Mouse (Mus musculus) adipocyte (in vitro differentiated cells): Measurements from ENCODE around the gene Ndufa10.
"Not testable (repeated sequence)": the region's sequence is repeated elsewhere in the genome, so short reads cannot be mapped to it uniquely, and the experiment has no call there.

ENCODE experiments used
- DNase-seq: peaks from one replicate; pipeline ENCODE4 v3.0.0-alpha.2; 2016; ENCODE audit warnings: low spot score

Ndufa10 gene

GRCm38 (mm10) chr1:92473165-92474041 is at the start of gene Ndufa10:
Gene Ndufa10, minus strand, starts transcription at chr1:92473860.
- peak; percentile 95 for DNase-seq

DNA sequence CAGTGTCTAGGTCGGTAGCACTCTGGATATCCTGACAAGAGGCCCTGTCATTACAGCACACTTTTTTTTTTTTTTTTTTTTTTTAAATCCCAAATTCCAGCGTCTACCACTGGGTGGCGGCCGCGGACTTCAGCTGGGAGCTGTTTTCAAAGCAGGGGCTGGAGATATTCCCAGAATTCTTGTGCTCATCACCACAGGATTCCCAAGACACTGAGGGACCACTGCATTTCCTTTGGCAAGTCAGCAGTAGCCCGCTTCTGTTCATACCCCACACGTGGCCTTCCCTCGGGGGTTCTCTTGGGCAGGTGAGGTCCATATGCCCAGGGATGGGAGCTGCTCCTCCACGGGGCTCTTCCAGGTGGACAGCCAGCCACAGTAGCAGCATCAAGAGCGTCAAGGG is 47.7 kb upstream of the Ndufa10 start:
- DNase-seq, result peak; percentile 75

DNA sequence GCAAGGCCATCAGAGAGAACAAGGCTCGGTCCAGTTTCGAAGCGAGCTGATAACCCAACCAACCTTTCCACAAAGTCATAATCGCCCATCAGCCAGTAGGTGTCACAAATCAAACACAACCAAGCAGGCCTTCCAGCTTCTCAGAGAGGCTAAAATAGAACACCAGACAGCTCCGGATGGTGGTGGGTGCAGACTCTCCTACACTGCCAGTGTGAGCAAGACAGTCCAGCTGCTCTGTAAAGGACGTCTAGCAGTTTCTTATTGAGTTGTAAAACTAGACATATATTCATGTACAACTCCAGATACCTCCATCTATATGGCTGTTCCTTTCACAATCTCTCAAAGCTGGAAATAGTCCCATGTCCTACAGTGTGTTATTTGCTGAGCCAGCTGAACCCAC is 45.4 kb upstream of the Ndufa10 start:
- no peak for DNase-seq

- DNase-seq, result no peak
These were observed 44.9 kb upstream of the Ndufa10 start, which contains the start of gene Olfr1414 for GRCm38 (mm10) chr1:92518561-92518960. Gene Olfr1414, minus strand, starts transcription at chr1:92518661.

DNA sequence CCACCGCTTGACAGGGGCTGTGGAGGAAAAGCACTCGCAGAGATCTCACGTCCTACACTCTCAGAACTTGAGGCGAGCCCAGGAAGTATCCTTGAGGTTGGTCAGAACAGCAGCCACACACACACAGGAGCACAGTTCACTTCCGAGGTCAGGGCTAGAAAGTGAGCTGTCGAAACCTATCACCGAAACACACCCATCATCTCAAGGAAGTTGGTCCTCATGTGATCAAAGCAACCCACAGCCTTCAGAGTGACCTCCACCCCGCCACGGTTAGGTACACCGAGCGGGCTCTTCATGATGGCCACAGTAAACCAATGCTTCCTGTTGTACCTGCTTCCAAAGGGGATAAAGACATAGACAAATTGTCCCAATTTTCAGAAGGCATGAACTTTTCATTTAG is 41.7 kb upstream of the Ndufa10 start:
- DNase-seq, result no peak

DNA sequence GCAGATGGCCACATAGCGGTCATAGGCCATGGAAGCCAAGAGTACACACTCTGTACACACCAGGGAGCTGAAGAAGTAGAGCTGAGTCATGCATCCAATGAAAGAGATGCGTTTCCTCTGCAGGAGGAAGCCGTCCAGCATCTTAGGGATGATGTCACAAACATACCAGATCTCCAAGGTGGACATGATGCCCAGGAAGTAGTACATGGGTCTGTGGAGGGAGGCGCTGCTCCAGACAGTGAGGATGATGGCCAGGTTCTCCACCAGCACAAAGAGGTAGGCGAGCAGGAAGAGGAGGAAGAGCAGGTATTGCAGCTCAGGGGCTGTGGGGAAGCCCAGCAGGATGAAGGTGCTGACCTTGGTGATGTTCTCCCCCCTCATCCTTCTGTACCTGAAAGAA is 38.0 kb upstream of the Ndufa10 start:
- not testable (repeated sequence) for DNase-seq

- DNase-seq, result no peak
These were observed 22.3 kb upstream of the Ndufa10 start, which contains the start of gene Olfr1415 for GRCm38 (mm10) chr1:92496001-92496400. Gene Olfr1415, minus strand, starts transcription at chr1:92496101.

DNA sequence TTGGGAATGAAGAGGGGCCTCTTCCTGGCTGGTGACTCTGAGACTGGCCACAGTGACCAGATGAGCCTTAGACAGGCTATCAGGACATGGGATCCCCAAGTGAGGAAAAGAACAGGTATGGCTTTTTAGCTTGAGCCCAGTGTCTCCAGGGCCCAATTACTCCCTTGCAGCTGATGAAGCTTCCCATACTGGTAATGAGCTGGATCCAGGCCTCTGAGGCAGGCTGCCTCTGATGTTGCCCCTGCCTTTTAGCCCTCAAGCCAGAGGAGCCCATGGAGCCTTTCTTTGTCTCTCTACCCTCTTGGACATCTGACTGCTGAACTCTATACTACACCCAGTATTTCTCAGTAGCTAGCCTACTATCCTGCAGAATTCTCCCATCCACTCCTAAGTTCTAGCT is 11.4 kb upstream of the Ndufa10 start, which contains the start of gene Olfr1416:
TSS of gene Olfr1416 (minus strand) at position 101 of the 400 bp plus-strand sequence.
- DNase-seq, result no peak

DNA sequence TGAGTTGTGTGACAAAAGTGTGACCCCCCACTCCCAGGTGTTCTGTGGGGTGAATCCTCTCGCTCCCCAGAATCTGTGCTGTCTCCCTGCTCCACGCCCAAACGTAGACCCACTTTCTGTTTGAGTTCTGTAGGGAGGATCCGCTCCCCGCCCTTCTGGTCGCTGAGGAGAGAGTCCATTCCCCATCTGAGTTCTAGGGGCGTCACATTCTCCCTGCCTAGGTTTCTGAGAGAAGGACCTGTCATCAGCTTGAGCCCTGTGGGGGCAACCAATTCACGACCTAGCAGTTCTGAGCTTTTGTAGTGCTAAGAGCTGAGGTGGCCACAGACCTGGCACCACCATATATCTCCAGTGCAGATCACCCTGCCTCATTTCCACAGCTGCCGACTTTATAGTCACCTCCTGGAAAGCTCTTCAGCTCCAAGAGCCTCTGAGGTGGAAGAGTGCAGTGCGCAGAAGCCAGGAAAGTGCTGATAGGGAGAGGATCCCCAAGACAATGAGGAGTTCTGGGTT is 462 bp upstream of the Ndufa10 start:
- DNase-seq, result no peak

- no peak for DNase-seq
These were observed 4.8 kb downstream of the Ndufa10 start for GRCm38 (mm10) chr1:92468891-92469290.

- DNase-seq, result no peak
These were observed 15.2 kb downstream of the Ndufa10 start for GRCm38 (mm10) chr1:92458416-92458815.

- DNase-seq, result no peak
These were observed 15.9 kb downstream of the Ndufa10 start for GRCm38 (mm10) chr1:92457758-92458157.

- DNase-seq, result peak; percentile 64
These were observed 19.8 kb downstream of the Ndufa10 start for GRCm38 (mm10) chr1:92453751-92454445.

GRCm38 (mm10) chr1:92448293-92448692 is 25.4 kb downstream of the Ndufa10 start:
- no peak for DNase-seq

DNA sequence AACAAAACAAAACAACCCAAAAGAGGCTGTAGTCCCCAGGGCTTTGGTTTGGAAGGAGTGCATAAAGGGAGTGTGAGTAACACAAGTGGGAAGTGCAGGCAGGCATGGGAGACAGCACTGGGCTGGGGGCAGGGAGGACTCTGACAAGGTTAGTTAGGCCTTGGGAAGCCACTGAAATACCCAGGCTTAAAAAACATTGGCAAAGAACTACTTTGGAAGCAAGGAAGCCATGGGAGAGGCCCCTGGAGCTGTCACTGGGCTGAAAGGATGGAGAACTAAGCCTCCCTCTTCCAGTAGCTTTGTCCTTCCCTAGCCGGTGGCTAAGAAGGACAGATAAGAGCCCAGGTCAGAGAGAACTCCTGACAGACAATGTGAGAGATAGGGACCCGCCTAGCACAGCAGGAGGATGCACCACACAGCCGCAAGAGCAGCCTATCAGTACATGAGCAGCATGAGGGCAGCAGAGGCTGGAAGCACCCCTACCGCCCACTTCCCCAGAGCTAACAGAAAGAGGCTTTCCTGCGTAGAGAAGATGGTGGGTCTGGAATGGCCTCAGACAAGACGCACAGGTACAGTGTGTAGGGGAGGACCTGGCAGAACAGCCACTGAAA is 32.1 kb downstream of the Ndufa10 start:
- peak; percentile 17 for DNase-seq

- DNase-seq, result no peak
These were observed 33.5 kb downstream of the Ndufa10 start for GRCm38 (mm10) chr1:92440066-92440750.

DNA sequence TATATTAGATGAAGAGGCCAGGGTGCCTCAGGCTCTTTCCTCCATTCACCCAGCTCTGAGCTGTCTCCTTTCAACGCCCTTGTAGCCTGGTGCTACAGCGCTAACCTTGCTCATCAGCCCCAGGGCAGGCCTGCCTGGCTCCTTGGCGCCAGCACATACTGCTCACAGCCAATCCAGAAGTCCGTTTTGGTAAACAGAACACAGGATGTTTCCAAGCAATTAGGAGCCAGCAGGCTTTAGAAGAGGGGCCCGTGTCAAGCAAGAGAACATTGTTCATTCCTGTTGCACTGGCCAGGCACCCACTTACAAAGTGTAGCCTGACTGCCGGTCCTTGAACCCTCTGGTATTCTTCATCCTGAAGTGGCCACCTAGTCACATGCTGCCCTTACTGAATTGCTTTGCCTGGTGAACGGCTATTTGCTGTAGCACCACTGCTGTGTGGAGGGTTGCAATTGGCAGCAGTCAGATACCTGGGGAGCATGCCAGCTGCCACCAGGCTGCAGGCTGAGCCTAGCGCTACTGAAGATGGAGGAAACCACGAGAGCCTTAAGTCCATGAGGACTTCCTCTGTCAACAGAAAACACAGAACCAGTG is 35.9 kb downstream of the Ndufa10 start:
- no peak for DNase-seq

GRCm38 (mm10) chr1:92436831-92437321 is 36.8 kb downstream of the Ndufa10 start:
- DNase-seq, result no peak

DNA sequence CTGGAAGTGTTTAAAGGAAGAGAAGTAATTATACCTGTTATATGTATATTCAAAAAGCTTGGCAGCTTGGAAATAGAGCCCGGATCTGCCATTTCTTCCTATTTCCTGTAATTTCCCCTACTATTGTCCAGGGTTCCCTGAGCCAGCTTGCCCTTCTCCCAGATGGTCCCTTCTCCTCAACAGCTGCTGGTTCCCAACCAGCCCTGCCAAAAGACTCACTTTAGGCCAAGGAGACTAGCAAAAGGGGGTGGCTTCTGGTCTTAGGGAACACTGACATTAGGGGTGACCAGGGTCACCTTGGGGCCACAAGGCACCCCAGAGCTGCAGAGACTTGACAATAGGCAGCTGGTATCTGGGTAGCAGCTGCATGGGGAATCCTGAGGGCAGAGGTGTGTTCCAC is 38.7 kb downstream of the Ndufa10 start:
- no peak for DNase-seq

DNA sequence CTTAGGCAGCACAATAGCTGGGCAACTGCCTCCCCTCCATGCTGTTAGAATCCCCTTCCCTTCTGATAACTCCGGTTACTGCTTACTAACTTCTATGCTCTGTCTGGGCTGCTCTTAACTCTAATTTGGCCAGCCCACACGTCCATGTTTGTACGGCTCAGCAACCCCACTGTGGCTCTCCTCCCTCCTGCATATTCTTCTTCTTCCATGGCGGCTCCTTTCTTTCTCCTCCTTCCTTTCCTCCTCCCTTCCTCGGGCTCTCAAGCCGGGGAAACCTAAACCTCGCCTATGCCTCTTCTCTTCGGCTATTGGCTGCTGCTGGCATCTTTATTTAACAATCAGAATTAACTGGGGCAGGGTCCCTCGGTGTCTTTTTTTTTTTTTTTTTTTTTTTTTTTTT is 40.9 kb downstream of the Ndufa10 start:
- DNase-seq, result no peak

DNA sequence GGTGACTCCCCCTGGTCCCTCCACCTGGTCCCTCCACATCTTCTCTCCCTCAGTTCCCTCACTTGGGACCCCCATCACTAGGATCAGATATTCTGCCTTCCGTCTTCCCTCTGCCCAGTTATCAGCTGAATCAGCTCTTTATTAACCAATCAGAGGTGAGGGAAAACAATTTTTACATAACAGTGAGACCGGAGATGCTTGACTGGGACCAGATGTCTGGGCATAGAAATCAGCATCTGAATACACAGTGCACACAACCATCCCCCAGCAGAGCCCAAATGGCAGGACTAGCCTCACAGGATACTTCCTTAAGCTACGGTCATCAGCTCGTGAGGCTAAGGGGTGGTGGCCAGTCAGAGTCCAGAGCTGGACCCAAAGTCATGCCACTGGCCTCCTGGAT is 41.6 kb downstream of the Ndufa10 start:
- no peak for DNase-seq
